Mouse (Mus musculus): Measurements from ENCODE around the gene Sugp1. TPM values are rescaled to one million over a fixed set of nuclear protein-coding genes. Genes with fewer than 3 reads are reported as not detected.

Sugp1 gene
- polyA plus RNA-seq, 1 experiment from 2014 or later: 32.6 TPM

DNA sequence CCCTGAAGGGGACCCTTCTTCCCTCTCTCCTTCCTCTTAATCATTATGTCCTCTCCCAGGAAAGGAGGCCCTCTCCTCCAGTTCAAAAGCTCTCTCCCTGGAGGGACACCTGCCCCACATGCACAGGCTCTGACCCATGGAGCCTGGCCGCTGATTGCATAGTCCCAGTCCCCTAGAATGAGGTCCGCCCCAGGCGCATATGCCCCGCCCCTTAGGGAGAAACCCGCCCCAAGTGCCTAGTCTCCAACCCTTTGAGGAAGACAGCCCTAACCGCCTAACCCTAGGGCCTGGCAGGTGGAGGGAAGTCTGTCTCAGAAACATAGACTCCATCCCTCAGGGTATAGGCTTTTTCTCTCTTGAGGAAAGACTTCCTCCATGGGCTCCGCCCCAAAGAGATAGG, 44.6 kb downstream of the Sugp1 start:
- Histone ChIP-seq H3K4me3 (no peak overlapping the region), H3K9ac (no peak overlapping the region), H3K4me1 (peaks cover 26% of the 10 kb centered on the region), H3K27me3 (replicated peaks) (peaks cover 99% of the 10 kb centered on the region), H3K27ac (replicated peaks) (no peak overlapping the region), H3K36me3 (no peaks in the 10 kb centered on the region), H3K9me3 (no peaks in the 10 kb centered on the region), H3K4me2 (no peak overlapping the region)
- ATAC-seq (ENCODE audit: extremely low read depth, insufficient number of reproducible peaks, low FRiP score, low TSS enrichment): no peak
- 8% methylated on average over 7 of the region's 7 CpGs for WGBS

DNA sequence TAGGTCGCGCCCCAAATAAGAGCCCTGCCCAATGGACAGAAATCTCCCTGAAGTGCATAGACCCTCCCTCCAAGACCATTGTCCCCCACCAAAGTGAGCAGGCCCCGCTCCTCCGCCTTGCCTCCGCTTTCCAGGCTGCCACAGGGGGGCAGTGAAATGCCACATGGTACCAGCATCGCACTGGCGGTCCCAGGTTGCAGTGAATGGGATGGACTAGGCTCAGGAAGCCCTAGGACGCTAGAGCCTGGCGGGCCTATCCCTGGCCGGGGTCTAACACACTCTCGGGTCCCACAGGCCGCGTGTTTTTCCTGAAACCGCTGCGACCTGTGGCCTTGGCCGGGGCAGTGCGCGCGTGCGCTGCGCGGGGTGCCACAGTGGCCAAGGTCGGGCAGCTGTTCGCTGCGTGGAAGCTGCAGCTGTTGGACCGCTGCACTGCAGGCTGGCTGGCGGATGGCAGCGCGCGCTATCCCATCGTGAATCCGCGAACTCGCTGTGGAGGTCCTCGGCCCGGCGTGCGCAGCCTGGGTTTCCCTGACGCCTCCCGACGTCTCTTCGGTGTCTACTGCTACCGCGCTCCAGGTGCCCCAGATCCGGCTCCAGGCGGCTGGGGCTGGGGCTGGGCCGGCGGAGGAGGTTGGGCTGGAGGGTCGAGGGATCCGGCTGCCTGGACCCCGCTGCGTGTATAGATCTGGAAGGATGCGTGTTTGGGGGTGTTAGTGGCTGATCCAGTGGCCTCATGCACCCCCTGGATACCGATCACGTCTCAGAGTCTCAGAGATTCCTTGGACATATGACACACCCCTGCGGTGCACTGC, 45.4 kb downstream of the Sugp1 start:
- Histone ChIP-seq H3K9me3 (no peaks in the 10 kb centered on the region), H3K36me3 (no peaks in the 10 kb centered on the region), H3K4me3 (peak overlapping the region; percentile 50), H3K4me1 (peaks cover 24% of the 10 kb centered on the region), H3K27me3 (replicated peaks) (peaks cover 96% of the 10 kb centered on the region), H3K9ac (peak overlapping the region; percentile 53; the same call in 1 of the 2 replicates), H3K4me2 (peak overlapping the region; percentile 71), H3K27ac (replicated peaks) (no peak overlapping the region)
- 4% methylated on average over 56 of the region's 56 CpGs for WGBS
- no peak for ATAC-seq (ENCODE audit: extremely low read depth, insufficient number of reproducible peaks, low FRiP score, low TSS enrichment)

DNA sequence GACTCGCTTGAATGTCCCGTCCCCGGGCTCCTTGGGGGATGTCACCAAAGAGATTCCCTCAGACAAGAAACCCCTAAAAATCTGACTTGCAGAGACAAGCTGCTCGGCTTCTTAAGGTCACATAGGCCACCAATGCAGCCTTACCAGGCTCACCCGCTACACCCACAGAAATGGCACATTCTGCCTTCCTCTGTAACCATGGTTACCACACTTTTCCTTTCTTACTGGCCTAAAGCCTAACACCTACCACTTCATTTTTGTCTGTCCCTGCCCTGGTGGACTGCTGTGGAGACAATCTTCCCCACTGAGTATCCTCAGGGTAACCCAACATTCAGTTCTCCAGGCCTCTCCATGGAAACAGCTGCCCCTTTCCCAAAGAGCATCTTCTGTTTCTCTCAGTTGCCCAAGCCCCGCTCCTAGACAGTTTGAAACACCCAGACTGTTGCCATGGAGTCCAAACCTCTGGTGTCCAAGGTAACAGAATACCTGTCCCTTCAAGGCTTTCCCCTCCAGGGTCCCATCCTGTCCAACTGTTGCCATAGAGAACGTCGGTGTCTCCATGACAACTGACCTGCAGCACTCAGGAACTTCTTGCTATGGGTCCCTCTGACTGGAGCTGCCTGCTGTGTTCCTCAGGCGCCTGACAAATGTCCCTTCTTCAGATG, 46.8 kb downstream of the Sugp1 start:
- Histone ChIP-seq H3K4me2 (no peak overlapping the region), H3K27me3 (replicated peaks) (peaks cover 96% of the 10 kb centered on the region), H3K27ac (replicated peaks) (no peak overlapping the region), H3K4me3 (no peak overlapping the region), H3K4me1 (peaks cover 10% of the 10 kb centered on the region), H3K9ac (no peak overlapping the region), H3K9me3 (no peaks in the 10 kb centered on the region), H3K36me3 (no peaks in the 10 kb centered on the region)
- ATAC-seq (ENCODE audit: extremely low read depth, insufficient number of reproducible peaks, low FRiP score, low TSS enrichment): no peak
- WGBS: 54% methylated on average over 9 of the region's 9 CpGs

DNA sequence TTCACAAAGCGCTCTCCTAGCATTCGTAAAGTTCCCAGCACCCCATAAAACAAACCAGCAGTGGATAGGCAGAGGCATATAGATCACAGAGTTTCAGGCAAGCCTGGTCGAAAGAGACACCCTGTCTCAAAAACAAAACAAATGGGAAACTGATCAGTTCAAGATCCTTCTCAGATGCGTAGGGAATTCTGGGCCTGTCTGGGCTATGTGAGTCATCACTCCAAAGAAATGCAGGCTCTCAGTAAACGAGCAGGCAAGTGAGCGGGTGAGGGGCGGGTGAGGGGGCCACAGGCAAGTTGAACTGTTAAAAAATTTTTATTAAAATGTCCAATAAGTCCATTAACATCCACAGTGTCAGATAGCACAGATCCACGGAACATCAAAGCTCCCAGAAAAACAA, 50.2 kb downstream of the Sugp1 start:
- H3K36me3 ChIP-seq: no peaks in the 10 kb centered on the region
- 52% methylated on average over 8 of the region's 8 CpGs for WGBS
- no peak overlapping the region for H3K4me3 ChIP-seq
- no peak overlapping the region for H3K9ac ChIP-seq
- no peak overlapping the region for H3K27ac ChIP-seq (replicated peaks)
- peaks cover 2% of the 10 kb centered on the region; the same call in 1 of the 2 replicates for H3K9me3 ChIP-seq
- peaks cover 6% of the 10 kb centered on the region for H3K4me1 ChIP-seq
- H3K4me2 ChIP-seq: no peak overlapping the region
- peaks cover 86% of the 10 kb centered on the region for H3K27me3 ChIP-seq (replicated peaks)
- ATAC-seq (ENCODE audit: extremely low read depth, insufficient number of reproducible peaks, low FRiP score, low TSS enrichment): no peak

DNA sequence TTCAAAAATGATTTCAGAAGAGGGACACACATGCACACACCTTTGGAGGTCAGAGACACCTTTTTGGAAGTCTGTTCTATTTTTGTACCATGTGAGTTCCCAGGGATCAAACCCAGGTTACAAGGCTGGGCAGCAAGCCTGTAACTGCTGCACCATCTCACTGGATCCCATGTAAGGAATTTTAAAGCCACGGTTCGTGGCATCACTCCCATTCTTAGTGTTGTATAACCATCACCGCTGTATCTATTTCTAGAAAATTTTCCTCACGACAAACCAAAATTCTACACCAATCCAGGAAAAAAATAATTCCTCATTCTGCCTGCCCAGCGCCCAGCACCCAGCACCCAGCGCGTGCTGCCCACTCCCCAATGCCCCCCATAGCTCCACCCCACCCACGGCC, 56.7 kb downstream of the Sugp1 start:
- no peak overlapping the region for H3K4me2 ChIP-seq
- H3K27ac ChIP-seq (replicated peaks): no peak overlapping the region
- no peak overlapping the region for H3K9ac ChIP-seq
- ATAC-seq (ENCODE audit: extremely low read depth, insufficient number of reproducible peaks, low FRiP score, low TSS enrichment): no peak
- 67% methylated on average over 8 of the region's 8 CpGs for WGBS
- H3K27me3 ChIP-seq (replicated peaks): peaks cover 42% of the 10 kb centered on the region
- no peaks in the 10 kb centered on the region for H3K36me3 ChIP-seq
- no peak overlapping the region for H3K4me3 ChIP-seq
- H3K9me3 ChIP-seq: peaks cover 4% of the 10 kb centered on the region; the same call in 1 of the 2 replicates
- H3K4me1 ChIP-seq: no peaks in the 10 kb centered on the region

DNA sequence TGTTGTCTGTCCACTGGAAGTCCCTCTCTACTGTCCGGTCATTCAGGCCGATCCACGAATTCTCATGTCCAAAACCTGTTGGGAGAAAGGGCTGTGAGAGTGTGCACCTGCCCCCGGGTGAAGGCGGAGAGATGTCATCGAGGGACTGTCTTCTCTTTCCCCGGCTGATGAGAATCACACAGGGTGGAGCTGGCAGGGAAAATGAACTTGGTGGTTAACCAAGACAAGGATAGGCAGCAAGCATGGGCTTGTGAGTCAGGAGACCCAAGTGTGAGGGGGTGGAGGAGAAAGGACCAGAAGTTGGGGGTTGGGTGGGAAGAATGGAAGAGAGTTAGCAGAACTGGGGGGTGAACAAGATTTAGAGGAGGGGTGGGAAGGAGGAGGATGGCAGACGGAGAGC, 57.6 kb downstream of the Sugp1 start:
- Histone ChIP-seq H3K27ac (replicated peaks) (no peak overlapping the region), H3K4me3 (no peak overlapping the region), H3K36me3 (no peaks in the 10 kb centered on the region), H3K27me3 (replicated peaks) (peaks cover 41% of the 10 kb centered on the region), H3K4me2 (no peak overlapping the region), H3K4me1 (0 out of 2 replicates have a peak, but pooled peaks cover 2% of the 10 kb centered on the region), H3K9ac (no peak overlapping the region), H3K9me3 (peaks cover 4% of the 10 kb centered on the region; the same call in 1 of the 2 replicates)
- no peak for ATAC-seq (ENCODE audit: extremely low read depth, insufficient number of reproducible peaks, low FRiP score, low TSS enrichment)
- WGBS: 72% methylated on average over 8 of the region's 8 CpGs

DNA sequence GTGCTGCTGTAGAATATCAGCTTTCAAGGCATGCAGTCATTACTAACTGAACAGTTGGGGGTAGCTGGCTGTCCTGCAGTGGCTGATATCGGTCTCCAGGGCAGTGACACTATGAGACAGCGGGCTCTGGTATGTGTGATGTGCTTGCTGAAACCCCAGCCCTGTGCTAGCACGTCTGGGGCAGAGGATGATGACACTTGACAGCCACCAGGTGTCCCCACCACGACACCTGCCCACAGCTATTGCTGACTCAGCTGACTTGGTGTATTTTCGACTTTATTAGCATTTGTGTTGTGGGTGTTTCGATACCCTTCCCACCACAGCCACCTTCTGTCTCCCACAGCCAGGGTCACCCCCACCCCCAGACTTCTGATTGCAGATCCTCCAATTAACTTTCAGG, 61.9 kb downstream of the Sugp1 start:
- Histone ChIP-seq H3K9ac (no peak overlapping the region), H3K27ac (replicated peaks) (no peak overlapping the region), H3K4me1 (0 out of 2 replicates have a peak, but pooled peaks cover 2% of the 10 kb centered on the region), H3K9me3 (no peaks in the 10 kb centered on the region), H3K4me3 (no peak overlapping the region), H3K4me2 (no peak overlapping the region), H3K27me3 (replicated peaks) (peaks cover 60% of the 10 kb centered on the region), H3K36me3 (no peaks in the 10 kb centered on the region)
- ATAC-seq (ENCODE audit: extremely low read depth, insufficient number of reproducible peaks, low FRiP score, low TSS enrichment): no peak
- WGBS: 9% methylated on average over 6 of the region's 6 CpGs

DNA sequence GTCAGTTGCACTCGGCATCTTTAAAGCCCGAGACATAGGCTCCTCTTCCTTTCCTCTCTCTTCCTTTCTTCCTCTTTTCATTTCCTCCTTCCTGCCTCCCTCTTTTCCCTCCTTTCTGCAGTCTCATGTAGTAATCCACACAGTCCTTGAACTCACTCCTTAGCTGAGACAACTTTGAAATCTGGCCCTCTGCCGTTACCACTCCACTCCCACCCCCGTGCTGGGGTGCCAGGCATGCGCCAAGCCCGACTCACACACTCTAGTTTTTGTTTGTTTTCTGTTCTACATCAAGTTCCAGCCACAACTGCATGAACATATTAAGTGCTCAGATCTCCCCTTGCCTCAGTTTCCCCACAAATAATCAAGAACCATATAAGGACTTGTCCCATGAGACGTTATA, 62.3 kb downstream of the Sugp1 start:
- Histone ChIP-seq H3K4me3 (no peak overlapping the region), H3K4me1 (0 out of 2 replicates have a peak, but pooled peaks cover 2% of the 10 kb centered on the region), H3K9me3 (no peaks in the 10 kb centered on the region), H3K9ac (no peak overlapping the region), H3K4me2 (no peak overlapping the region), H3K36me3 (no peaks in the 10 kb centered on the region), H3K27me3 (replicated peaks) (peaks cover 62% of the 10 kb centered on the region), H3K27ac (replicated peaks) (no peak overlapping the region)
- WGBS: 70% methylated on average over 7 of the region's 7 CpGs
- ATAC-seq (ENCODE audit: extremely low read depth, insufficient number of reproducible peaks, low FRiP score, low TSS enrichment): no peak

DNA sequence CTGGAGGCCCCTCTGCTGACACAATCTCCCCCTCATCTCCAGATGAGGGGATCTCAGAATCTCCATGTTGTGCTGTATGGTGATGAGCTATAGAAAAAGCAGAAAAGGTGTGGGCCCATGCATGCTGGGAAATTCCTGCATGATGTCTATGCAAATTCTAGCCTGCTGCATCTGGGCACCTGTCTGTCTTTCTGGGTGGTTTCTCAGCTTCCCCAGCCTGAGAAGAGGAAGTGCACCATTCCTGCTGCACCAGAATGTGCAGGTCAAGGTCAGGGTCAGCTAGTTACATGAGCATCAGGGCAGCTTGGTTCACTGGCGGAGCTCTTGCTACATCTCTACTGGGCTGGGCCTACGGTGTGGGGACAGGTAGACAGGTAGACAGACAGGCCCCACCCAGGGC, 67.8 kb downstream of the Sugp1 start:
- ATAC-seq (ENCODE audit: extremely low read depth, insufficient number of reproducible peaks, low FRiP score, low TSS enrichment): no peak
- Histone ChIP-seq H3K4me3 (no peak overlapping the region), H3K9ac (no peak overlapping the region), H3K27me3 (replicated peaks) (peaks cover 95% of the 10 kb centered on the region), H3K27ac (replicated peaks) (no peak overlapping the region), H3K36me3 (no peaks in the 10 kb centered on the region), H3K9me3 (no peaks in the 10 kb centered on the region), H3K4me1 (no peaks in the 10 kb centered on the region), H3K4me2 (no peak overlapping the region)
- 72% methylated on average over 2 of the region's 2 CpGs for WGBS

DNA sequence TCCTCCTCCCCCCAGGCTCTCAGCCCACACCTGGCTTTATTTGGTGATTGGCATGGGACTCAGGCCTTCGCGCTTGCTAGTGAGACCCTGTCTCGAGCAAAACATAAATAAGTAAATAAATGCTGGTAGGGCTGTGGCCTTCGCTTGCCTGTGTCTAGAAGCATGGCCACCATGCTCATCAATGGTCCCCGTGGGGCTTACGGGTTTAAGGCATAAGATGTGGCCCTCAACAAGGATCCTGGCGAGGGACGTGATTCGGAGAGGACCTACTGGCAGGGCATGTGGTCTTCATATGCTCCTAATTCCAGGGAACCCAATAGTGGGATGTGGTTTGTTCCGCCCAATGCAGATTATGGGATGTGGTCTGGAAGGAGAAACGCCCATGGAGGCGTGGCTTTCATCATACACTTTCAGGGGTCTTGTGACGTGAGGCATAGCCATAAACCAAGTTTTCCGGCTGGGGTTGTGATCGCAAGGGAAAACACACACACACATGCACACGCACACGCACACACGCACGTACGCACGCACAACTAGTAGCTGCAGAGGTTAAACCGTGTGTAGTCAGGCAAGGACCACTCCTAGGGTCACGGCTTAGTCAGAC, 68.7 kb downstream of the Sugp1 start:
- Histone ChIP-seq H3K27me3 (replicated peaks) (peaks cover 97% of the 10 kb centered on the region), H3K27ac (replicated peaks) (no peak overlapping the region), H3K36me3 (no peaks in the 10 kb centered on the region), H3K4me1 (no peaks in the 10 kb centered on the region), H3K9me3 (no peaks in the 10 kb centered on the region), H3K4me2 (no peak overlapping the region), H3K4me3 (no peak overlapping the region), H3K9ac (no peak overlapping the region)
- ATAC-seq (ENCODE audit: extremely low read depth, insufficient number of reproducible peaks, low FRiP score, low TSS enrichment): no peak
- WGBS: 45% methylated on average over 23 of the region's 23 CpGs

DNA sequence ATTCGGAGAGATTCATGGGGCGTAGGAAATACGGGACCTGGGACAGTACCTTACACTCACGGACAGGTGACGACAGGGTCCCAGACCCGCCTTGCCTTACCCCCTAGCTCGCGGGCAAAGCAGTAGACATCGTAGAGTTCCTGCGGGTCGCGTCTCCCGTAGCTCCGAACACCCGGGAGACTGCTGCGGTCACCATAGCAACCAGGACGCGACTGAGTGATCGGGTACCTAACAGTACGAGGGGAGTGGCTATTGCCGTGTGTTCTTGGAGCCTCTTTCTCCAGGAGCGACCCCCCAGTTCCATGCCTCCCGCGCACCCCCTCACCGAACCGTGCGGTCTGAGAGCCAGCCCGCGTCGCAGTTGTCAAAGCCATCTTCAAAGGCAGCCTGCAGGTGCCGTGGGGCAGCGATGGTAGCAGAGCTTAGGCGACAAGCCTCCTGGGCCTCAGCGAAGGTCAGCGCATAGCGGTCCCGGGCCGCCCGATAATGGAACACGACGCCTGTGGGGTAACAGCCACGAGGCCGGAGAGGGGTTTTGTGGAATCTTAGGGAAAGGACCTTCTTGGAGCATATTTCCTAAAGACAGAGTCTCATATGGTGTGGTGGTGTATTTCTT, 69.9 kb downstream of the Sugp1 start:
- Histone ChIP-seq H3K27ac (replicated peaks) (no peak overlapping the region), H3K4me3 (no peak overlapping the region), H3K9me3 (no peaks in the 10 kb centered on the region), H3K4me2 (no peak overlapping the region), H3K4me1 (no peaks in the 10 kb centered on the region), H3K27me3 (replicated peaks) (peaks cover 100% of the 10 kb centered on the region), H3K9ac (no peak overlapping the region), H3K36me3 (no peaks in the 10 kb centered on the region)
- ATAC-seq (ENCODE audit: extremely low read depth, insufficient number of reproducible peaks, low FRiP score, low TSS enrichment): no peak
- WGBS: 9% methylated on average over 43 of the region's 43 CpGs

Measured in heart, embryonic 13.5 days (tissue).